Mouse (Mus musculus): Measurements from ENCODE around the gene Tmem82.
A peak's percentile ranks its signal among the peaks of the same experiment; 100 is the strongest.

Tmem82 gene

GRCm38 (mm10) chr4:141618565-141619243, at the start of gene Tmem82:
Tmem82 (minus strand) TSS chr4:141618633.
- DNase-seq (ENCODE audit: low spot score): no peak

- no peak for DNase-seq (ENCODE audit: low spot score)
These were observed 46.4 kb upstream of the Tmem82 start, which contains the start of gene Plekhm2 for GRCm38 (mm10) chr4:141664799-141665198. Plekhm2 (minus strand) TSS chr4:141664899.

DNA sequence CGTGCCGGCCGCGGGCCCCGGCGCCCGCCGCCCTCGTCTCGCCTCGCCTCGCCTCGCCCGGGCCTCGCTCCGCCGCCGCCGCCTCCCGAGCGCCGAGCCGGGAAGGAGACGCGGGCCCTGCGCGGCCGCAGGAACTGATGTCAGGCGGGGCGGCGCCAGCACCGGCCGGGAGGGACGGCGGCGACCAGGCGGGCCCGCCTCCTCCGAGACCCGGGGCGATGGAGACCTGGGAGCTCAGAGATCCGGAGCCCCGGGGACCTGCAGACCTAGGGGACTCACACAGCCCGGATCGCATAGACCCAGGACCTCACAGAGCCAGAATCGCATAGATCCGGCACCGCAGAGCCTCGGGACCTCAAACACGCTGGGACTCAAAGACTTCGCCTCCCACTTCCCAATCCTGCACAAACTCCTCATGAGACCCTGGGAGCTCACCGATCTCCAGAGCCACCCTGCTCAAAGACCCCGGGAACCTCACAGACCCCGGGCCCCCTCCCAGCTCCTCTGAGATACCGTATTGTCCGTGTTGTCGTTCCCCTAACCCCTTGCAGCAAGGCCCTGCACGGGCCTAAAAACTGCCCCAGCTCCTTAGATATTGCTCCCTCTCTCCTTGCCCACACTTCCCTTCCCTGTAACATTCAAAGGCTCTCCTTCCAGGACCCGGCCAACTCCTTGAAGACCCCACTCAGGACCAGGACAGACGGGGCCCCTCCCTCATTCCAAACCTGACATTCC, 45.7 kb upstream of the Tmem82 start:
- no peak for DNase-seq (ENCODE audit: low spot score)

- DNase-seq (ENCODE audit: low spot score): no peak
These were observed 44.9 kb upstream of the Tmem82 start for GRCm38 (mm10) chr4:141663122-141663931.

GRCm38 (mm10) chr4:141660884-141661283, 42.5 kb upstream of the Tmem82 start:
- DNase-seq (ENCODE audit: low spot score): no peak

DNA sequence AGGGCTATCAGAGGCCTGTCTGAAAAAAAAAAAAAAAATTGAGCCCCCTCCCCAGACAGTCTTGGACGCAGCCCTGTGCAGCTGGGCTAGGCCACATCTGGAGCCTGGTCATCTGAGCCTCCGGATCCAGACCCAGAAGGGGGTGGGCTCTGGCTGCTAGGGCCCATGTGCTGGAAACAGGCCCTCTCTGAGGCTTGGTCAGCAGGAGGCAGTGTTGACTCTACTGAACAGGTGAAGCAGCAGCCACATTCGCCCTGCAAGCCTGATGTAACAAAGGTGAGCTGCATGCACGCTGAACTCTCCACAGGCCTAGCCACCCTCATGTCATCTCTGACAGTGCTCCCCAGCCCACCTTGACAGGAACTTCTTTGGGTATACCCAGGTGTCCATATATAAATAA, 41.3 kb upstream of the Tmem82 start:
- no peak for DNase-seq (ENCODE audit: low spot score)

DNA sequence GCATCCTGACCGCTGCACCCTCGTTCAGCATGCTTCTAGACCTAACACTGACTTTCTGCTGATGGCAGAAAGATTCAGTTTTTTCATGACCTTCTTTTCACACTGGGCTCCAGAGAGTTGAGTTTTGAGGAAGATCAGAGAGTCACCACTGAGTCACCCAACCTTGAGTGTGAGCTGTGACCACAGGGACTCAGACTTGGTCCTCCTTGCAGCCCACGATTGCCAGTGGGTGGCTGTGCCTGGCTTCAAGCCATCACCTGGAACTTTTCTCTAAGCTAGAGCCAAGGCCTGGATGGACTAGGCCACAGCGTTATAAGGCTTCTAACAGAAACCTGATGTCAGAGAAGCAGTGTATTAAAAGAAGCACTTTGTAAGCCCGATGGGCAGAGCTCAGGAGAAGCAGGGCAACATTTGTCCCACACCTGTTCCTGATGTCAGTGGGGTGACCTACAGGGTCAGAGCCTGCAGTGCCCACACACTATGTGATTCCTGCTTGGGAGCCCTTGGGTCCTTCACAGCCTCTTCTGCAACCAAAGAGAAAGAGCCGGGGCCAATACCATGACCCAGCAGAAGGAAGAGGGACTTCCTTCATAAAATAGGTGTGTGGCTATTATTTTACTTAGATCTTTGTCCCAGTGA, 40.5 kb upstream of the Tmem82 start:
- no peak for DNase-seq (ENCODE audit: low spot score)

- no peak for DNase-seq (ENCODE audit: low spot score)
These were observed 38.5 kb upstream of the Tmem82 start for GRCm38 (mm10) chr4:141656932-141657331.

GRCm38 (mm10) chr4:141655908-141656608, 37.6 kb upstream of the Tmem82 start:
- DNase-seq (ENCODE audit: low spot score): no peak

DNA sequence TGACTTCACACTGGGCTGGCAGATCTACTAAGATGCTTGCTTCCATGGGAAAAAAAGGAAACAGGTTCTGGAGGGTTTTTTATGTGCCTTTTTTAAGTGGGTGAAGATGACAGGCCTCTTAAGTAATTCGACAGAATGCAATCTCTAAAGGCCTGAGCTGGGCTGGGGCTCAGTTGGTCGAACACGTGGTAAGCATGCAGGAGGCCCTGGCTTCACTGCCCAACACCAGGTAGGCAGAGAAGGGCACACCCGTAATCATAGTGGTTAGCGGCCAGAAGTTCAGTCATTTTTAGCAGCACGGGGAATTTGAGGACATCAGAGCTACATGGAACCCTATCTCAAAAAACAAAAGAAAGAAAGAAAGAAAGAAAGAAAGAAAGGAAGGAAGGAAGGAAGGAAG, 36.1 kb upstream of the Tmem82 start:
- no peak for DNase-seq (ENCODE audit: low spot score)

DNA sequence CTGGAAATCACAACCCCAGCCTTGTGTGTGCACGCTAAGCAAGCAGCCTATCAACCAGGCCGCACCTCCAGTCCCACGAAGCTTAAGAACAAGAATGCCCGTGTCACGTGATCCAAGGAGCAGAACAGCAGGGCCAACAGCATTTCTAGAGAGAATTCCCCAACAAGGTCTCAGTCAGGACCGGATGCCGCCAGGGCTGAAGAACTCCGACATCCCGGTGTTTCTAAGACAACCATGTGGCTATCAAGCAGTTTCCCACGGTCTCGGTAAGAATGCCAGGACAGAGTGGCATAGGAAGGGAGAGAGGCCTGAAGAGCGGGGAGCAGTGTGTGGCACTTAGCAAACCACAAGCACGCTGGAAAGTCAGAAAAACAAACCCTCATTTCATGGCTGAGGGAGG, 35.4 kb upstream of the Tmem82 start:
- no peak for DNase-seq (ENCODE audit: low spot score)

GRCm38 (mm10) chr4:141653044-141653443, 34.6 kb upstream of the Tmem82 start:
- no peak for DNase-seq (ENCODE audit: low spot score)

DNA sequence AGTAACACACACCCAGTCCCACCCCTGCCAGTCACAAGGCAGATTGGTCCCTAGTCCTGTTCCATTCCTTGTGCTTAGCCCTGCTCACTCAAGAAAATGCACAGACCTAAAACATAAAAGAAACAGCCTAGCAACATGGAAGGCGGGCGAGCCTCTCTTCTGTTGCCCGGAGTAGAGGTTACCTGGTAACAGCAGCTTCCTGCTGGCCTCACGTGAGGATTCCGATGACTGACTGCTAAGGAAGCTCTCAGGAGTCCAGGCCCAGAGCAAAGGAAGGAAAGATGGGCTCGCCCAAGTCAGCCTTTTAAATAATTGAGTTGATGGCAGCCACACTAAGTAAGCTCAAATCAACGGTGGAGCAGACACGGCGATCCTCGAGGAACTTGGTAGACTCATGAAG, 33.5 kb upstream of the Tmem82 start:
- DNase-seq (ENCODE audit: low spot score): no peak

GRCm38 (mm10) chr4:141651286-141651685, 32.9 kb upstream of the Tmem82 start:
- no peak for DNase-seq (ENCODE audit: low spot score)

GRCm38 (mm10) chr4:141649244-141649643, 30.8 kb upstream of the Tmem82 start:
- DNase-seq (ENCODE audit: low spot score): no peak

GRCm38 (mm10) chr4:141648262-141648661, 29.8 kb upstream of the Tmem82 start:
- no peak for DNase-seq (ENCODE audit: low spot score)

DNA sequence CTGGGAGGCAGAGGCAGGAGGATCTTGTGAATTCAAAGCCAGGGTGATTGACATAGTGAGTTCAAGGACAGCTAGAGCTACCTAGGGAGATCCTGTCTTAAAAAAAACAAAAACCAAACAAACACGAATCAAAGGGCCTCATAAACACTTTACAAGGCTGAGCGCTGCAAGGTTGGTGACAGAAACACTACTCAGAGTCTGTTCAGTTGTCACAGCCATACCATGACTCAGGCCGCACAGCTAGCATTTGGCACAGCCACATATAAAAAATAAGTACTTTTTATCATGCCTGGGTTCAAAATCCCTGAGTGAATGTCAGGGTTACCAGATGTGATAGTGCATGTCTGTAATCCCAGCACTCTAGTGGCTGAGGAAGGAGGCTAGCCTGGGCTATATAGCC, 28.8 kb upstream of the Tmem82 start:
- DNase-seq (ENCODE audit: low spot score): no peak

DNA sequence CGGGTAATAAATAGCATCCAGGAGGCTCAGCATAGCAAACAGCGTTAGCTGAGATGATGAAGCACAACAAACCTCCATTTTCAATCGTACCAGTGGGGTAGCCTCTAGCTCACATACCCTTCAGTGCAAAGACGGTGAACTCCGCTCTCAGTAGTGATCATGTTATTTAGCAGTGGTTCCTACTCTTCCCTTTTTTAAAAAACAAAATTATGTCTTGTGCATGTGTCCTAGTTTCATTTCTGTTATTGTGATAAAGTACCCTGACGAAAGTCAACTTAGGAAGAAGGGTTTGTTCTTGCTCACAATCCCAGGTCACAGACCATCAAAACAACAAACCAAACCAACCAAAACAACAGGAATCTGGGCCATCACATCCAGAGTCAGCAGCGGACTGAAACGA, 27.6 kb upstream of the Tmem82 start:
- no peak for DNase-seq (ENCODE audit: low spot score)

GRCm38 (mm10) chr4:141643118-141643855, 24.9 kb upstream of the Tmem82 start:
- DNase-seq (ENCODE audit: low spot score): peak; percentile 57

GRCm38 (mm10) chr4:141641961-141642811, 23.8 kb upstream of the Tmem82 start:
- DNase-seq (ENCODE audit: low spot score): no peak

Measured in layer of hippocampus, adult 9-10 months (tissue).